Mouse (Mus musculus): ENCODE measurements around the gene Gm1113.

Gm1113 gene

DNA sequence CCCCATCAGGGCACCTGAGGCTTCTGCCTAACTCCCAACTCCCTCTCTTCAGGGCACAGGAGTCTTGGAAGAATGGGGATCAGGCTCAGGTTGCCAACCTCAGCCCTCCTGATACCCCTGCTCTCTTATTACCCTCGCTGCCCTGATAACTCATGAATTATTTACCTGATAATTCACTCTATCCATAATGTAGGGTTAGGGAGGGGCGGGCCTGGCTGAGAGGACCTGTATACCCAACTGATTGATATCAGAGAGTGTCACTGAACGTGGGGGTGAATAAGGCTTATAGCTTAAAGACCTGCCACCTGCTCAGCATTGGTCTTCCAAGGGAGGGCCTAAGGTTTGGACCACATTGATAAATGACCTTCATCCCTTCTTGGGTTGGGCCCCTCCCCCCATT lies at the start of gene Gm1113:
Gene Gm1113 (minus strand): TSS at position 101 of the 400 bp plus-strand sequence.
- DNase-seq: no peak

GRCm38 (mm10) chr9:35564536-35565240 lies 46.6 kb upstream of the Gm1113 start:
- no peak for DNase-seq

DNA sequence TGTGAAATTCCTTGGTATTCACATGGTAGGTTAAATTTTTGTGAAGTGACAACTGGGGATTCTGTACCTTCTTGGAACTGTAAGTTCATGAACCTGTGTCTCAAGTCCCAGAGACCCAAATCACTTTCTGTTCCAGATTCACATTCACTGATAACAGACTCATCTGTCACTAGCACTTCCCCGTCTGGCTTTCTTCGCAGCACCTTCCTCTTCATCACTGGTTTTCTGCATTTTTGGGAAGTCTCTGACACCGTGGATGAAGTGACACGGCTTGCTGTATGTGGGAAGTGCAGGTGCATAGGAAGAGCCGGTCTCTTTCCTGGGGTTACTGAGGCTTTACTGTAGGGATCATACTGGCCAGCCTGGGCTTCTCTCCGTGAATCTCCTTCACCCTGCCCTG lies 43.5 kb upstream of the Gm1113 start:
- no peak for DNase-seq

DNA sequence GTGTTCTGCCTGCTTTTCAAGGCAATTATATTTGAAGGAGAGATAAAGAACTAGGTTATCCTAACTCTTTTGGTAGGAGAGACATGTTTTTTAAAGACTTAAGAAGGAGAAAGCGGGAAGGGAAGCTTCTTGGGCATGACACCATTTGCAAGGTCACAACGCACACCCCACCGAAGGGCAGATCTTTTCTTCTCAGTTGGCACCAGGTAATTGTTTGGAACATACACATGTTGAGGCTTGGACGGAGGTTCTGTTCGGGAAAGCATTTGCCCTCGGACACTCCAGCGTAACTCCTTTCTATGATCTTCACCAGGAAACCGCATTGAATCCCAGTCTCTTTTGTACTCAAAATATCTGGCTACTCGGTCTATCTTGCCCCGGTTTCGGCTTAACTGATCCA lies 43.0 kb upstream of the Gm1113 start:
- DNase-seq: no peak

DNA sequence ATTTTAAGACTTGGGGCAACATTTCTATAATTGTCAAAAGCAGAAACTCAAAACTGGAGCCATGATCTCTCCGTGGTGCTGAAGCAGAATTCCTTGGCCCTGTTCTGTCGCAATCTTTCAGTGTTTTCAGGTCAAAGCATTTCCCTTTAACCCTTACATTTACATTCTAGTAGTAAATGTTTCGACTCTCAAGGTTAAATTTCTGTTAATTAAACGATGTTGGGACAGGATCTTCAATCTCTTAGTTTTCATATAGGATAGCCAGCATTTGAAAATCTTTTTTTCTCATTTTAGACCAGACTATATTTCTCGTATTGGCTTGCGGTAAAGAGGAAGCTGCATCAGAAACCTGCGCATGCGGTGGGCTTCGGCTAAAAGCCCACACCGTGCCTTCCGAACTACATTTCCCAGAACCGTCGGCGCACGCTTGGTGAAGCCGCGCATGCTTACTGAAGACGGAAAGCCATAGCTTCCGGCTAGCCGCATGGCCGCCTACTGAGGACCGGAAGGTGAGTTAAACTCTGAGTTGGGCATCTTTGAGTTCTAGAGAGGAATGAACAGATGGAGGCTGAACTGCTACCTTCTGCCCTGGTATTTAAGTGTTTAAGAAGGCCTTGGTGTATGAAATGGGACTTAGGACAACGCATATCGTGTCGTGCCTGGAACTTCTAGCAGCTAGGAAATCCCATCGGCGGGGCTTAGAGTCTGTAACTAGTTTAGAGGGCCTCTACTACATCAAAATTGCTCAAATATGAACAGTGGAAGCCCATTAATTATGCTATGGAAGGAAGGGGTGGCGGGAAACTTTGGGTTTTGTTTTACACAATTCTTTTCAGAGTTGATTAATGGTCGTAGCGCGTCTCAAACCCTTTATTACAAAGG lies 41.2 kb upstream of the Gm1113 start:
- peak; percentile 84 to 89 for DNase-seq

DNA sequence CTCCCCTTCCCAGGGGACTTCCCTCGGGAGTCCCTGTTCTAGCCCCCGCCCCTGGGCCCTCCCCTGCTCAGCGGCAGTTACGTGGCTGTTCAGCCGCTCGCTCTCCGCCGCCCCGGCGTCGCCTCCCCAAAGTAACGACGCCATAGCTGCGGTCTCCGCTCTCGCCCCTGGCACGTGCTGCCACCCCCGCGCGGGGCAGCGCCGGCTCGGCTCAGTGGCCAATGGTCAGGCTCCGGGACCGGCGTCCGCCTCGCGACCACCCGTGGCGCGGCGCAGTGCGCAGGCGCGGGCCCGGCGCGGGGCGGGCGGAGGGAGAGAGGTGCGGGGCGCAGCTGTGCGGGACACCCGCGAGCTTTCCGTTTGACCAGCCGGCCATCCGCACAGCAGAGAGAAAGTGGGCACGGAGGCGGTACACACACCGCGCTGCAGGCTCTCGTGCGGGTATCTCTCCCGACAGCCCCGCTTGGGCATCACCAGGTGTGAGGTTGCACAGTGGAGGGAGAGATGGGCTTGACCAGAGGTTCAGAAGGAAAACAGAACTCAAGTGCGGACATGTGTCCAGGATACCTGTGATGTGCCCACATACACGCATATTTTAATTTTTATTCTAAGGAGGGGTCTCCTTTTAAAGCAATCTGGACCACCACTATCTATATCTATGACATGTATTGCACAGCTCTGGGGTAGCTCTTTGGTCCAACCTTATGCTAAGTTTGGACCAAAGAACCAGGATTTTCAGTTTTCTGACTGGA lies 40.4 kb upstream of the Gm1113 start, which contains the start of the genes Ddx25 and Pus3:
Gene Ddx25 (minus strand): TSS at position 272 of the 752 bp plus-strand sequence.
Gene Pus3 (plus strand): TSS at position 339 of the 752 bp plus-strand sequence.
- DNase-seq: peak; percentile 53 to 69

DNA sequence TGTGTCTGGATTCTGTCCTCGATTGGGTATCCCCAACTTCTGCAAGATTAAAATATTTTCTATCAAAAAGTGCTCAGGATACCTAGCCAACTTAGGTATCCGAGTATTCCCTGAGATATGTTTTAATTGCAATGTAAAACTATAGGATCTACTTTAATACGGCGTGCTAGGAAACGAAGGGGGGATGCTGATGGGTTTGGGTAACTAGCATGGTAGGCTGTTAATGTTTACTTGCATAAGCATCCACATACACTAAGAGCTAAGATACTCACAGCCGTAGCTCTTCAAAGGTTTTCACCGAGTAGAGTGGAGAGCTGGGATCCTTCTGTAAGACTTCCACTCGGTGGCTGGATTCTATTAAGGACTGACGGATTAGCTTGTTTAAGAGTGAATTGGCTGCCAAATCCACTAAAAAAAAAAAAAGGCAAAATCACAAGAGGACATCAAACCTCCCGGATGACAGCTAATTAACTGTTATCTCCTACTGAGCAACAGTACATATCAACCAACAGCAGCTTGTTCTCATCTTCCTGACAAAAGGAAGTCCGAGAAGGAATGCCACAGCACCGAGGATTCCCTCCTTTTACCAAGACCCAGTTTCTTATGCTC lies 38.5 kb upstream of the Gm1113 start:
- no peak for DNase-seq

DNA sequence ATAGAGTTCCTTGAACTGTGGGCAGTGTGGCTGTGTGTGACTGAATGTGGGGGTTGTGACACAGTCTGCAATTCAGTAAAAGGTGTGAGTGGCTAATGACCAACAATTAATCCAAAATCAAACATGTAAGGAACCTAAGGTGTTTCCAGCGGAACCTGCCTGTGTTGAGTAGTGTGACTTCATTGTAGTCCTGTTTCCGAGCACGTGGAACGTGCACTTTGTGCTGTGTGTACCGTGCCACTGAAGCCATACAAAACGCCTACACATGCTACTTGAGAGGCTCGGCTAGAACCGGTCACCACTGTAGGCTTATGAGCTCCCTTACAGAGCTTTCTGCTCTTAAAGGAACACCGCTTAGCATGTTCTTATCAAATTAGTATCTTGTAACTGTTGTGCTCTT lies 30.4 kb upstream of the Gm1113 start:
- DNase-seq: no peak

- DNase-seq: no peak
These were observed 28.7 kb upstream of the Gm1113 start for GRCm38 (mm10) chr9:35546745-35547144.

- DNase-seq: no peak
These were observed 27.6 kb upstream of the Gm1113 start for GRCm38 (mm10) chr9:35545704-35546103.

DNA sequence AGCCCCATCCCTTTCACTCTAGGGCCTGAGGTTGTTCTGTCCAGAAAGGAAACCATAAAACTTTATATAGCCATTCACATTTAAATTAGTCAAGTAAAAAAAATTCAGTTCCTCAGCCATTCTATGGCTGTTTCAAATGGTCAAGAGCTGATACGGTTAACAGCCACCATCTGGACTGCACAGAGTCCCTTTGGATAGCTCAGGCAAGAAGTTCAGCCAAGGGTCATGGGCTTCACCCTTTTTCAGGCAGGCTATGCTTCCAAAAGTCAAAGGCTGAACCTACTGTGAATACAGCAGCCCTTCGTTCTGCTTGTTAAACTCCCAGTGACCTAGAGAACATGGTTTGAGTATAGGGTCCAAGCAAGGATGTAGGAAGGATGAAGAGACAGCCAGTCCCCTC lies 26.6 kb upstream of the Gm1113 start:
- peak; percentile 35 to 53 for DNase-seq

DNA sequence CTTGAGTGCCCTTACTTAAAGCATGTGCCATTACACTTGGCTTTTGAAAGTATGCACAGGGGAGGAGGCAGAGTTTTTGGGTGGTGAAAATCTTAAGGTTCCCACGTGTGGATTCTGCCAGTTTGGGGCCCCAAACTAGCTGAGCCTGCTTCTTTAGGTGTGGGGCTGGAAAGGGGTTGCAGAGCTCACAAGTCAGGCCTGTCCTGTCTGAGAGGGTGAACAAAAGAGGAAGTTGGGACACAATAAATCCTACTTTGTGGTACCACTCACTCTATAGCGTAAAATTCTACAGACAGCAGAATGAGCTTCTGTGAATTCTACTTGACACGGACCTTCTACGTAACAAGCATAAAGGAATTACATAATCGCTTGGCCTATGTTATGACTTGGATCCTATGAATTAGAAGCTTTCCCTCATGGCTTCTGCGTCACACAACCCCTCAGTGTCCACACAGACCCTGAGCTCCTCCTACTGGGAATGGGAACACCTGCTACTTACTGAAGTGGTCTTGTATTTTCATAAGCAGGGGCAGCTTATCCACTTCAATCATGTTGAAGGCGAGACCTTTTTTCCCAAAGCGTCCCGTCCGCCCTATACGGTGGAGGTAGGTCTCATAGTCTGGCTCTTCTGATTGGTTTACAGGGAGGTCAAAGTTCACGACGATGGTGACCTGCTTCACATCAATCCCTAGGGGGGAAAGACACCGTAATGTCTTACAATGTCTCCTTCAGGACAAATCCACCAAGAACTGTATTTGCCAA lies 25.2 kb upstream of the Gm1113 start:
- DNase-seq: no peak

DNA sequence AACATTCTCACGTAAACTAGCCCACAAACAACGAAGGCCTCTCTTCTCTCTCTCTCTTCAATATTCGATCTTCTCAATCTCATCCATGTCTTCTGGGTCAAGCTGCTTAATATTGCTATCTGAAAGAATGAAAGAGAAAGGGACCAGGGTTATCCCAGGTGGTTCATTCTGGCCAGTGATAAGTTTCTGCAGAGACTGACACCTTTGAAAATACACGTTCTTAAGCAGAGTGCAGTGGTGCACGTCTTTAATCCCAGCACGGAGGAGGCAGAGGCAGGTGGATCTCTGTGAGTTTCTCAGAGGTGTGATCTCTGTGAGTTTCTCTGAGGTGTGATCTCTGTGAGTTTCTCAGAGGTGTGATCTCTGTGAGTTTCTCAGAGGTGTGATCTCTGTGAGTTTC lies 23.9 kb upstream of the Gm1113 start:
- no peak for DNase-seq

DNA sequence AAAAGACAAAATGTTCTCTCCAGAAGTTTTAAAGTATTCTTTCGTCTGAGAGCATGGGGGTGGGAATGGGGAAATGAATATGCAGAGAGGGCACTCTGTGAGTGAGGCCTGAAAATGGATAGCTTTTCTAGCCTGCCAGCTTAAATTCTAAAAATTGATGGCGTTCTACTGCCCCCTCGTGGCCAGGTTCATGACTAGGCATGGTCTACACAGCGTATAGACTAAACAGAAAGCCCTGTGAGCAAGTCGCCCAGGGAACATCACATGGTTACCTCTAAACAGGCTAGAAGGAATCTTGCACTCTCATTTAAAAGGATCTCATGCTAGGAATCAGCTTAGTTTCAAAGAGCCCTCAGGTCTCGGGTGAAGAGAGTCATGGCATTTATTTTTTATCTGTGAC lies 23.4 kb upstream of the Gm1113 start:
- peak; percentile 90 to 91 for DNase-seq

GRCm38 (mm10) chr9:35541024-35541423 lies 23.0 kb upstream of the Gm1113 start:
- no peak for DNase-seq

DNA sequence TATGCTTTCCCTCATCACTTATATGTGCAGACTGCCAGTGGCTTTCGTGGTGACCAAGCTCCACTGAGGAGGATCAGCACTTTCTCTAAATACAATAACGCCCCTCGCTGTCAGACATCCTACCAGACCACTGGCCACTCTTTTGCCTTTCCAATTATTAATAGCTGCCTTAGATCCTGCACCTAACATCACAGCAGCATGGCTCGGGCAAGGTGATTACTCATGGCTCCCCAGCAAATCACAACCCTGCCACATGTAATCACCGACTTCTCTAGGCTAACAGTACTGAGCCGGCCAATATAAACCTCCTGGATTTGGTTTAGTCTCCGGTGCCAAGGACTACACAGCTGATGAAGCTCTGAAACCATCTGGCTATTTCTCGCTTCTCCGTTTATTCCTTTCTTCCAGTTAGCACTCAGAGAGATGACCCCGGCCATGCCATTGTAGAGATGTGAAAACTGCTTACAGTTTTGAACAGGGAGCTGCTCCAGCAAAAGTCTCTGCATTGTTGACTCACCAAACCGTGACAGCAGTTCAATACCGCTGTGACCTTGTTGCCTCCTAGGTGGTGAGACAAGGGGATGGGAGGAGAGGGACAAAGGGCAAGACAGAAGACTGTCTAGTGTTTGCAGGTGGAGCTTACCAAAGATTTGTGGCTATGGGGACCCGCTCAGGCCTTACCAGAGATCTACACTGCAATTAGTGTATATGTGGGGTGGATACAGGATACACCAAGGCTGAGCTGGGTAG lies 21.1 kb upstream of the Gm1113 start:
- no peak for DNase-seq

GRCm38 (mm10) chr9:35535876-35536275 lies 17.8 kb upstream of the Gm1113 start:
- DNase-seq: no peak

DNA sequence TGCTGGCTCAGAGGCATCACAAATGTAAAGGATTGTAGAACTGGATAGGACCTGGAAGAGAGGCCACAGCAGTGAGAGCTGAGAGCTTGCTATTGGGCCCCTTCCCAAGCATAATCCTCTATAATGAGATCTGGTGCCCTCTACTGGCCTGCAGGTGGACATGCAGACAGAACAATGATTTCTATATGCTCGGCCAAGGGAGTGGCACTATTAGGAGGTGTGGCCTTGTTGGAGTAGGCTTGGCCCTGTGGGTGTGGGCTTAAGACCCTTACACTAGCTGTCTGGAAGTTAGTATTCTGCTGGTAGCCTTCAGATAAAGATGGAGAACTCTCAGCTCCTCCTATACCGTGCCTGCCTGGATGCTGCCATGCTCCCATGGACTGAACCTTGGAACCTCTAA lies 17.0 kb upstream of the Gm1113 start:
- peak; percentile 48 to 61 for DNase-seq

- DNase-seq: no peak
These were observed 15.2 kb upstream of the Gm1113 start for GRCm38 (mm10) chr9:35533266-35533665.

DNA sequence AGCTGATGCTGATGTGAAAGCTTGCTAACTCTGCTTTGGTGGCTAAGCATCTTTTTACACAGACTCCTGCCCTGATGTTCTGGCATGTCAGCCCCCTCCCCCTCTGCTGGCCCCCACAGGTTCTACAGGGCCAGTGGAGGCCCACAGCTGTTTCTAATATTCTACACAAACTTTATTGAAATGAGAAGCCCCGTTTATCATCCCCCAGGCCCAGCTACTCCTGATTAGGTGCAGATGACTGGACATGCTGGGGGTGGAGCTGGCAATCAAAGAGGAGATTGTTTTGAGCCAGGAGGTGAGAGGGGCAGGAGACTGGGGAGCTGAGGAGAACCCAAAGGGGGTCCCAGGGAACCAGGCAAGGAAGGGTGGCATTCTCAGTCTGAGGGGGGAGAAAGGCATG lies 11.7 kb upstream of the Gm1113 start:
- no peak for DNase-seq

DNA sequence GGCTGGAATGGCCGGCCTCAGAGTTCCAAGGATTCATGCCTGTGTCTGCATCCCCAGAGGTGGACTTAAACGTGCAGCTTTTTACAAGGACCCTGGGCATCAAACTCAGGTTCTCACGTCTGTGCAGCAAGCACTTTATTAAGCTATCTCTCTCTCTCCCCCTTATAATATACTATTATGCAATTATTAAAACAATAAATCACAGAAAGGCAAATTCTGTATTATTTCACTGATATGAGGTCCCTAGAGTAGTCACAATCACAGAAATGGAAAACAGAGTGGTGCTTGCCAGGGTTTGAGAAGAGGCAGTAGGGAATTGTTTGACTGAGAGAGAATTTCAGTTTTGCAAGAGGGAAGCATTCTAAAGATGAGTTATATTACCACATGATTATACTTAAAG lies 11.1 kb upstream of the Gm1113 start:
- no peak for DNase-seq
